Mouse (Mus musculus) intestine, embryonic 16.5 days (tissue): ENCODE data around the gene Adamts16. TPM values are rescaled to one million over a fixed set of nuclear protein-coding genes. Genes with fewer than 3 reads are reported as not detected.

Experiments
- ATAC-seq: fragments of 200-750 bp; cut with Nextera tagmentation; 2 replicates; pipeline ENCODE4 v1.8.0; 2017; ENCODE audit warnings: moderate TSS enrichment, moderate library complexity
- H3K27ac ChIP-seq: fragments of 300-500 bp; sonication (generic); 2 replicates; pipeline ENCODE4 v1.5.1; 2014; ENCODE audit warnings: mild to moderate bottlenecking, low read length
- H3K27me3 ChIP-seq: fragments of 300-500 bp; sonication (generic); replicated peaks from 2 replicates; pipeline ENCODE4 v1.6.1; 2014; ENCODE audit warnings: low read length, control low read depth, mixed read lengths; ENCODE audit not compliant: control insufficient read depth, insufficient read depth
- H3K36me3 ChIP-seq: fragments of 300-500 bp; sonication (generic); 2 replicates; pipeline ENCODE4 v1.6.1; 2014; ENCODE audit warnings: low read length, control low read depth; ENCODE audit not compliant: control insufficient read depth, insufficient read depth
- H3K4me1 ChIP-seq: fragments of 300-500 bp; sonication (generic); 2 replicates; pipeline ENCODE4 v1.6.1; 2014; ENCODE audit warnings: low read length, control low read depth, mixed read lengths; ENCODE audit not compliant: control insufficient read depth, insufficient read depth
- H3K4me2 ChIP-seq: fragments of 300-500 bp; sonication (generic); 2 replicates; pipeline ENCODE4 v1.6.1; 2014; ENCODE audit warnings: low read depth, low read length, control low read depth
- H3K4me3 ChIP-seq: fragments of 300-500 bp; sonication (generic); 2 replicates; pipeline ENCODE4 v1.5.1; 2014; ENCODE audit warnings: mild to moderate bottlenecking, low read length
- H3K9ac ChIP-seq: fragments of 300-500 bp; sonication (generic); 2 replicates; pipeline ENCODE4 v1.6.1; 2014; ENCODE audit warnings: low read depth, low read length
- H3K9me3 ChIP-seq: fragments of 300-500 bp; sonication (generic); 2 replicates; pipeline ENCODE4 v1.6.1; 2016; ENCODE audit warnings: low read length, control low read depth; ENCODE audit not compliant: control insufficient read depth
- WGBS: fragments of 180-500 bp; shearing (Covaris S2); extraction: QIAGEN DNeasy Blood & Tissue Kit; methylation state at CpG from one replicate; pipeline ENCODE4 v1.1.7; 2014; 5-methylcytosine and 5-hydroxymethylcytosine counted together
- polyA plus RNA-seq: library from polyadenylated mRNA; unstranded; fragments of >200 nt; fragmentation: Nextera tagmentation; extraction: Ambion mirVana; gene quantifications from 2 replicates; pipeline ENCODE4 v1.2.1, GENCODE M21; 2015

The Adamts16 gene
- polyA plus RNA-seq, 1 experiment from 2014 or later: 1.4 TPM

DNA sequence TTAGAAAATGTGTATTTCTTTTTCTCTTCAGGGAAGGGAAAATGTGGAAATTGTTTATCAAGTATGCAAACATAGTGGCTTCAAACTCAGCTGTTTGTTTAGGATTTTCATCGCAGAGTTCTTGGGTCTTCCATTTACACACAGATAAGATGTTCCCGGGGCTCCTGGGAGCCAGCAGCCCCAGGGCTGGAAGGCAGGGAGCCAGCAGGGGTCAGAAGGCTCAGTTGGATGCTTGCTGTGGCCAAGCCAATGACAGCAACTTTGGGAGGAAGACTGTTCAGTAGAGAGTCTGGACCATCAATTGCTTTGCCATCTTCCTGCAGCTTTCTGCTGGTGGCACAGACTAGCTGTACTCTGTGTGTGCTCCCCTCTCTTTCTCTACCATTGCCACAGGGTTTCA is 108.4 kb downstream of the Adamts16 start:
- no peak for ATAC-seq
- no peaks in the 10 kb centered on the region for H3K27me3 ChIP-seq
- no peak overlapping the region for H3K4me3 ChIP-seq
- H3K4me1 ChIP-seq: peaks cover 16% of the 10 kb centered on the region; the same call in 1 of the 2 replicates
- H3K27ac ChIP-seq: peak overlapping the region; percentile 13; the same call in 1 of the 2 replicates
- no peaks in the 10 kb centered on the region for H3K36me3 ChIP-seq
- H3K9ac ChIP-seq: no peak overlapping the region
- WGBS: 28% methylated on average over 2 of the region's 2 CpGs
- H3K9me3 ChIP-seq: no peaks in the 10 kb centered on the region
- no peak overlapping the region for H3K4me2 ChIP-seq

DNA sequence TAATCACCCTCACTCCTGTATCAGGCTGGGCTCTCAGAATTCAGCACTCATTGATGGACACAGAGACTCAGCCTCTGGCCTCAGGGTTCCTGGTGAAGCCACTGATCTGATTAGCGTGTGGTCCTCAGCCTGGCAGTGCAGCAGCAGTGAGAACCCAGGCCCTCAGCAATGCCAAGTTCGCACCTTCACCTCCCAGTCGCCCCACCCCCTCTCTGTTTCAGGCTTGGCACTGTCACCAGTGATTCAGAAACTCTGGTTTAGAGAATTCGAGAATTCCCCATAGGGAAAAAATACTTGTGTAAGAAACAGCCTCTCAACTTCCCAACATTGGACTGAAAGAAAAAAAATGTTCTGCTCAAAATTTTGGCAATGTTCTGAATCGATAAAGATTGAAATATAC is 108.8 kb downstream of the Adamts16 start:
- ATAC-seq: no peak
- no peak overlapping the region for H3K4me3 ChIP-seq
- H3K4me1 ChIP-seq: peaks cover 16% of the 10 kb centered on the region; the same call in 1 of the 2 replicates
- H3K36me3 ChIP-seq: no peaks in the 10 kb centered on the region
- no peaks in the 10 kb centered on the region for H3K9me3 ChIP-seq
- no peaks in the 10 kb centered on the region for H3K27me3 ChIP-seq
- H3K9ac ChIP-seq: no peak overlapping the region
- WGBS: 73% methylated on average over 5 of the region's 5 CpGs
- no peak overlapping the region for H3K4me2 ChIP-seq
- no peak overlapping the region for H3K27ac ChIP-seq

DNA sequence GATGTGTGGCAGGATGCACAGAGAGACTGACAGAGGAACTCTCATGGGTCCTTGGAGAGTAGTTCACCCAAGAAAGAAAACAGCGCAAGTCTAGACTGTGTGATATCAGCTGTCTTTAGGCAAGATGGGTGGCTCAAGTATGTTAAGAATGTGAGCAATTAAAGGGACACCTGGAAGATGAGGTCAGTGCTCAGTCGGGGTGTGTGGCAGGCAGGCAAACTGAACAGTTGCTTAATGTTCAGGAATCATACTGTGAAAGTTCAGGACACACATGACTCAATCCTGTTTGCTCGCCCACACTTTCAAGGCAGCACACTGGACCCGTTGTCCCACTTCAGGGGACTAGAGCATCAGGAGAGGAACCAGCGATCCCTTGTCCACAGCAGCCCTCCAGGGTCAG is 110.3 kb downstream of the Adamts16 start:
- Histone ChIP-seq H3K9ac (no peak overlapping the region), H3K27me3 (no peaks in the 10 kb centered on the region), H3K4me3 (no peak overlapping the region), H3K27ac (no peak overlapping the region), H3K36me3 (no peaks in the 10 kb centered on the region), H3K9me3 (no peaks in the 10 kb centered on the region), H3K4me1 (peaks cover 8% of the 10 kb centered on the region; the same call in 1 of the 2 replicates), H3K4me2 (no peak overlapping the region)
- 57% methylated on average over 5 of the region's 5 CpGs for WGBS
- ATAC-seq: no peak

DNA sequence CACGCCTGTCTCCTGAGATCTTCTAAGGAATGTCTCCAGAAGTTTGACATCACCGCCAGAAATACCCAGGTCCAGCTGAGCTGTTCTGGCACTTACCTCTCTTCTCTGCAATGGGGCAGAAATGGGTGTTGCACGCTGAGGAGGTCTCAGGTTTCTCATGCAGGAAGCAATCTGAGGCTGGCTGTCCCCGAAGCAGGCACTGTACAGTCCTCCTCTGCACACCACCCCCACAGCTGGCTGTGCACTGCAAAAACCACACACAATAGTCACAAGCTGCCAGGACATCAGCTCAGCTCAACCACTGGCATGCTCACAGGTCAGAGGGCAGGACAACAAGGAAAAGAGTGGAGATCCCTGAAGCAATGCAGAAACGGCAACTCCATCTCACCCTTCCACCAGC is 111.6 kb downstream of the Adamts16 start:
- no peaks in the 10 kb centered on the region for H3K9me3 ChIP-seq
- H3K9ac ChIP-seq: no peak overlapping the region
- WGBS: 53% methylated on average over 5 of the region's 5 CpGs
- no peak for ATAC-seq
- peaks cover 9% of the 10 kb centered on the region; the same call in 1 of the 2 replicates for H3K4me1 ChIP-seq
- no peaks in the 10 kb centered on the region for H3K36me3 ChIP-seq
- H3K4me2 ChIP-seq: no peak overlapping the region
- H3K27ac ChIP-seq: no peak overlapping the region
- H3K27me3 ChIP-seq: no peaks in the 10 kb centered on the region
- H3K4me3 ChIP-seq: no peak overlapping the region

DNA sequence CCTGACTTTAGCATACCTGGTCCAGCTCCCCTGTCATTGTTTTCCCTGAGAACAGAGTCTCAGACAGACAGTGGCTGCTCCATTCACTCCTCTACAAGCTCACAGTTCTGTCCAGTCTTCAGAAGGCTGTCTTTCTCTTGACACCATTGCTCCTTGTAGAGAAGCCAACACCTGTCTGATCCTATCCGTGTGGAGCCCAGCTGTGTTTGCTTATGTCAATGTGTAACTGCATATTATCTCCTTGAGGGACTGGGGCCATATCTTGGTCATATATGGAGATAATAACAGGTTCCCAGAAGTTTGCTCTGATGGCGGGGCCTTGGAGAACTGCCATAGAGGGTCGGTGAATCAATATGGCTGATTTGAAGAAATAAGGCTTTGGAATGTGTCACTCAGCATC is 115.4 kb downstream of the Adamts16 start:
- H3K4me3 ChIP-seq: no peak overlapping the region
- WGBS: 59% methylated on average over 3 of the region's 3 CpGs

DNA sequence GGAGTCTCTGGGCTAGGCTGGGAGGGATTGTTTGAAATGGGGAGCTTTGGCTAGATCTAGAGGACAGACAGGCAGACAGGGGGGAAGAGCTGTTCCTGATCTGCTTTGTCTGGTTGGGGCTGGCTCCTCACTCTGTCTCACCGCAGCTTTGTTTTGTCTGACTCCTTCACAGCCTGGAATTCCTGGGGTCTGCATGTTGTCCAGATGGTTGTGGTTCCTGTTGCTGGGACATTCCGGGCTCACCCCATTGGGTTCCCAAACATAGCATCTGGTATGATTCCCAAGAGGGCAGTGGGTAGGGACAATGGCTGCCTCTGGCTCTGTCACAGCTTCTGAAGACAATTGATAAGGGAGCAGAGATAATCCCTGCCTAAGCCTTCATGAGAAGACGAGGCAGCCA is 117.0 kb downstream of the Adamts16 start:
- Histone ChIP-seq H3K27ac (no peak overlapping the region), H3K4me1 (peaks cover 6% of the 10 kb centered on the region; the same call in 1 of the 2 replicates), H3K4me2 (no peak overlapping the region), H3K9ac (no peak overlapping the region), H3K27me3 (no peaks in the 10 kb centered on the region), H3K9me3 (no peaks in the 10 kb centered on the region), H3K36me3 (no peaks in the 10 kb centered on the region), H3K4me3 (no peak overlapping the region)
- 46% methylated on average over 3 of the region's 3 CpGs for WGBS
- ATAC-seq: no peak

More for the DNA sequence above, 115.4 kb downstream of the Adamts16 start:
- no peaks in the 10 kb centered on the region for H3K27me3 ChIP-seq
- H3K4me2 ChIP-seq: no peak overlapping the region
- H3K27ac ChIP-seq: no peak overlapping the region
- peak; percentile 66 for ATAC-seq
- peaks cover 6% of the 10 kb centered on the region; the same call in 1 of the 2 replicates for H3K4me1 ChIP-seq
- no peak overlapping the region for H3K9ac ChIP-seq
- no peaks in the 10 kb centered on the region for H3K9me3 ChIP-seq
- H3K36me3 ChIP-seq: no peaks in the 10 kb centered on the region

DNA sequence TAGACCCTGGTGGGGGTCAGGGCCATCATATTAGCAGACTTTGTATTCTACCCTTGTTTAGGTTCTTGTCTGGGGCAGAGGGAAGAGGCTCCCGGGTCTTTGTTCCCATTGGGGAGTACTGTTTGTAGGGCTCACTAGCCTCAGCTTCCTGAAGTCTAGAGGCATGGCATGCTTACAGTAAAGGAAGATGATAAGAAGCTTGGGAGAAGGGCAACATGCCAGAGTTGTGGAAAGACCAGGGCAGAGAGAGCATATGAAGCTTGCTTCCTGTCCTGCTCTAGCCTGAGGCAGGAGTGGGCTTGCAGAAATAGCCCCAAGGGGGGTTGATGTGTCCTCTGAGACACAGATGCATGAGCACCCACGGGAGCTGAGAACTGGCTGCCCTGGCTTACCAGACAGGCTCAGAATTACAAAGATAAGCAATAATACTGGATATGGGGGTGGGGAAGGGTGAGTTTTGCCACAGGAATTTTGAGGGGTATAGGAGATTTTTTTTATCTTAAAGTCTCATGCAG is 117.4 kb downstream of the Adamts16 start:
- no peak overlapping the region for H3K9ac ChIP-seq
- WGBS: 53% methylated on average over 2 of the region's 2 CpGs
- no peak overlapping the region for H3K4me2 ChIP-seq
- ATAC-seq: no peak; the same call in 1 of the 2 replicates
- no peaks in the 10 kb centered on the region for H3K9me3 ChIP-seq
- no peak overlapping the region for H3K27ac ChIP-seq
- no peaks in the 10 kb centered on the region for H3K27me3 ChIP-seq
- no peak overlapping the region for H3K4me3 ChIP-seq
- peaks cover 6% of the 10 kb centered on the region; the same call in 1 of the 2 replicates for H3K4me1 ChIP-seq
- no peaks in the 10 kb centered on the region for H3K36me3 ChIP-seq

DNA sequence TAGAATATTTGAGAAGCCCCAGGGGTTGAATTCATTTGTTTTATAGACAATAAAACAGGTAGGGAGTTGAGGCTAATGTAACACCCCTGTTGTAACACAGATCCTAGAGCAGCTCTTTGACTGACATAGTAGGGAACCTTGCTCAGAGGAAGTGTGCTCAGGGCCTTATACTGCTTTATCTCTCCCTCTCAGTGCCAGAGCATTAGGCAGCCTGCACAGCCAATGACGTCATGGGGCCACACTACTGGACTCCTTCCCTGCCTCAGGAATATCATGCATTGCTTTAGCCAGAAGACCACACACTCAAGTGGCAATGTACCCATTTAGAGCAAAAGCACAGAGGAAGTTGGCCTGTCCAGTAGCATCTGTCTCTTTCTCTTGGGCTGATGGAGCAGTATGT is 121.6 kb downstream of the Adamts16 start:
- H3K9ac ChIP-seq: no peak overlapping the region
- no peak for ATAC-seq
- H3K4me1 ChIP-seq: no peaks in the 10 kb centered on the region
- WGBS: 79% methylated on average over 1 of the region's 1 CpGs
- no peaks in the 10 kb centered on the region for H3K9me3 ChIP-seq
- no peaks in the 10 kb centered on the region for H3K27me3 ChIP-seq
- H3K36me3 ChIP-seq: no peaks in the 10 kb centered on the region
- no peak overlapping the region for H3K27ac ChIP-seq
- no peak overlapping the region for H3K4me2 ChIP-seq
- no peak overlapping the region for H3K4me3 ChIP-seq

DNA sequence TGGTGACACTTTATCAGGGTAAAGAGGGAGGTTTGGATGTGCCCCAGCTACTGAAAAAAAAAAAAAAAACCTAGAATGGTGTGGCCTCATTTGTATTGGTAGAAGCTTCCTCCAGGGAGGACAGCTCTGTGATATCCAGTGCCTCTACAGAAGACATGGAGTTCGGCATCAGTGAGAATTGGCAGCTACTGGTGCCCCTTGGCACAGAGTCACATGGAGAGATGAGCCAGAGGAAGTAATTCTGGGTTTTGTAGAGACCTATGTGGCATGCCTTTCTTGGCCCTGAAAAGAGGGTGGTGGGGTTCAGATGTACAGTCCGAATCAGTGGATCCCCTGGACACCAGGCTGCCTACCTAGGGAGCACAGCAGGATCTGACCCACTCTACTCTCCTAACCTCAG is 122.8 kb downstream of the Adamts16 start:
- Histone ChIP-seq H3K9ac (no peak overlapping the region), H3K4me1 (no peaks in the 10 kb centered on the region), H3K36me3 (no peaks in the 10 kb centered on the region), H3K4me3 (no peak overlapping the region), H3K27ac (no peak overlapping the region), H3K4me2 (no peak overlapping the region), H3K27me3 (no peaks in the 10 kb centered on the region), H3K9me3 (no peaks in the 10 kb centered on the region)
- WGBS: 82% methylated on average over 2 of the region's 2 CpGs
- ATAC-seq: no peak

DNA sequence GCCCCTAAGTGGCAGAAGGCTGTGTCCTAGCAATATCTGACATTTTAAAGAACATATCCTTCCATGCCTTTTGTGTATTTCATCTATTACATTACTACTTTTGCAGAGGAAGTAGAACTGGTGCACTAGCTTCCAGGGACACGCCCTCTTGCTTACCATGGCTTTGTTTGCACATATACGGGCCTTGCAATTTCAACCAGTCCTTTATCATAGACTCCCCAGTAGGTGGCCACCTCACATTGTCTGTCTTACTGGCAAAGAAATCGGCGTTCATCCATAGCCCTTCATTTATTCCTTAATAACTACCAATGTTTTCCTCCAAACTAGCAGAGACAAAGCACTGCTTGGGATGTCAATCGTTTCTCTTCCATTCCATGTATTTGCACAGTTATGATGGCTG is 125.6 kb downstream of the Adamts16 start:
- no peak for ATAC-seq
- no peak overlapping the region for H3K9ac ChIP-seq
- H3K9me3 ChIP-seq: no peaks in the 10 kb centered on the region
- no peaks in the 10 kb centered on the region for H3K27me3 ChIP-seq
- H3K36me3 ChIP-seq: no peaks in the 10 kb centered on the region
- WGBS: 61% methylated on average over 5 of the region's 5 CpGs
- no peak overlapping the region for H3K4me3 ChIP-seq
- H3K4me2 ChIP-seq: no peak overlapping the region
- H3K27ac ChIP-seq: no peak overlapping the region
- no peaks in the 10 kb centered on the region for H3K4me1 ChIP-seq
